Mouse (Mus musculus) Muller cell, postnatal 12 days (primary cell): ENCODE data around the gene Ppil3.

Experiments
- DNase-seq: peaks from one replicate; pipeline ENCODE4 v3.0.0-alpha.2; 2015; ENCODE audit errors: inconsistent ontology term

Gene Ppil3

GRCm38 (mm10) chr1:58445143-58445722 is at the start of gene Ppil3, which contains the start of gene Nif3l1:
Gene Ppil3 (minus strand): TSS chr1:58445486.
Gene Nif3l1 (plus strand): TSS chr1:58445151.
- peak; percentile 89 for DNase-seq

GRCm38 (mm10) chr1:58482647-58483046 is 37.4 kb upstream of the Ppil3 start:
- no peak for DNase-seq

GRCm38 (mm10) chr1:58475662-58476061 is 30.4 kb upstream of the Ppil3 start:
- no peak for DNase-seq

- DNase-seq, result no peak
Observed at GRCm38 (mm10) chr1:58465561-58465960, 20.3 kb upstream of the Ppil3 start.

- no peak for DNase-seq
Observed at GRCm38 (mm10) chr1:58465042-58465441, 19.8 kb upstream of the Ppil3 start.

- DNase-seq, result no peak
Observed at GRCm38 (mm10) chr1:58463935-58464334, 18.6 kb upstream of the Ppil3 start.

- no peak for DNase-seq
Observed at GRCm38 (mm10) chr1:58460566-58460965, 15.3 kb upstream of the Ppil3 start.

GRCm38 (mm10) chr1:58458867-58459266 is 13.6 kb upstream of the Ppil3 start:
- DNase-seq, result no peak

- DNase-seq, result no peak
Observed at GRCm38 (mm10) chr1:58458175-58458574, 12.9 kb upstream of the Ppil3 start.

- no peak for DNase-seq
Observed at GRCm38 (mm10) chr1:58454316-58454715, 9.0 kb upstream of the Ppil3 start.

GRCm38 (mm10) chr1:58448396-58448795 is 3.1 kb upstream of the Ppil3 start:
- no peak for DNase-seq

GRCm38 (mm10) chr1:58447766-58448165 is 2.5 kb upstream of the Ppil3 start:
- DNase-seq, result no peak

GRCm38 (mm10) chr1:58445861-58446260 is 575 bp upstream of the Ppil3 start:
- DNase-seq, result no peak

GRCm38 (mm10) chr1:58444691-58445090 is 595 bp downstream of the Ppil3 start:
- no peak for DNase-seq

- DNase-seq, result no peak
Observed at GRCm38 (mm10) chr1:58424551-58424950, 20.7 kb downstream of the Ppil3 start.

GRCm38 (mm10) chr1:58423371-58424248 is 21.7 kb downstream of the Ppil3 start, which contains the start of gene Clk1:
Gene Clk1 (minus strand): TSS chr1:58424066.
- peak; percentile 96 for DNase-seq

GRCm38 (mm10) chr1:58422879-58423278 is 22.4 kb downstream of the Ppil3 start:
- DNase-seq, result peak; percentile 46

GRCm38 (mm10) chr1:58420961-58421360 is 24.3 kb downstream of the Ppil3 start:
- no peak for DNase-seq

- no peak for DNase-seq
Observed at GRCm38 (mm10) chr1:58420032-58420431, 25.3 kb downstream of the Ppil3 start.

- no peak for DNase-seq
Observed at GRCm38 (mm10) chr1:58416048-58416447, 29.2 kb downstream of the Ppil3 start.

- no peak for DNase-seq
Observed at GRCm38 (mm10) chr1:58415442-58415841, 29.8 kb downstream of the Ppil3 start.

- no peak for DNase-seq
Observed at GRCm38 (mm10) chr1:58410776-58411175, 34.5 kb downstream of the Ppil3 start.

GRCm38 (mm10) chr1:58410198-58410588 is 35.1 kb downstream of the Ppil3 start:
- no peak for DNase-seq
